Mouse (Mus musculus) urinary bladder, postnatal 10 days (tissue): ENCODE data around the gene Gm48551.

Source experiments
- DNase-seq: peaks from one replicate; pipeline ENCODE4 v3.0.0; 2022; ENCODE audit warnings: low spot score

Gene Gm48551

DNA sequence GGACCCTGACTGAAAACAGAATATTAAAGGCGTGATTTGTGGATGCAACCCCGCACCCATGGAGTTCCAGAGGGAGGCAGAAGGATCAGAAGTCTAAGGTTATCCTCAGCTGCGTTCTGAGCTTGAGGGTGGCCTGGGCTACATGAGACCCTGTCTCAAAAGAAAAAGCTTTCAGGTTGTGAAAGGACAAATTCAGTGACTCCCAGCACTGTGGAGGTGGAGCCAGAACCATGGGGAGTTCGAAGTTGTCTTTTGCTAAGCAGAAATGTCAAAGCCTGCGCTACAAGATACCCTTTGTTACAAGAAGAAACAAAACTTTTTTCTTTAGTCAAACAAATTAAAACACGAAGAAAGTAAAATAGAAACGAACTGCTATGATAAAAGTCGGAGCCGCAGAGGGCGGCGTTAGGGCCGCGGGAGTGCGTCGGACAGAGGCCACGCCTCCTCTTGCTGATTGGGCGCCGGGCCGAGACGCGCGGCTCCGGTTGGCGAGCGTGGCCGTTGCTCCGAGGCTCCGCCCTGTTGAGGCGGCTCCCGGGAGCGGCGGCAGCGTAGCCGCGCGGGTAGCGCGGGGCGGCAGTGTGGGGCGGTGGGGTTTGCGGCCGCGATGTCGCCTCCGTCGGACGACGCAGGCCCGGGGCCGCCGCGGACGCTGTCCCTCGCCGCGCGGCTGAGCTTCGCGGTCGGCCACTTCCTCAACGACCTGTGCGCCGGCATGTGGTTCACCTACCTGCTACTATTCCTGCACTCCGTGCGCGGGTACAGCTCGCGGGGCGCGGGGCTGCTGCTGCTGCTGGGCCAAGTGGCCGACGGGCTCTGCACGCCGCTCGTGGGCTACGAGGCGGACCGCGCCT lies 27.0 kb upstream of the Gm48551 start, which contains the start of gene Mfsd12:
Gene Mfsd12 (plus strand): TSS at position 501 of the 854 bp plus-strand sequence.
- peak; percentile 54 for DNase-seq

DNA sequence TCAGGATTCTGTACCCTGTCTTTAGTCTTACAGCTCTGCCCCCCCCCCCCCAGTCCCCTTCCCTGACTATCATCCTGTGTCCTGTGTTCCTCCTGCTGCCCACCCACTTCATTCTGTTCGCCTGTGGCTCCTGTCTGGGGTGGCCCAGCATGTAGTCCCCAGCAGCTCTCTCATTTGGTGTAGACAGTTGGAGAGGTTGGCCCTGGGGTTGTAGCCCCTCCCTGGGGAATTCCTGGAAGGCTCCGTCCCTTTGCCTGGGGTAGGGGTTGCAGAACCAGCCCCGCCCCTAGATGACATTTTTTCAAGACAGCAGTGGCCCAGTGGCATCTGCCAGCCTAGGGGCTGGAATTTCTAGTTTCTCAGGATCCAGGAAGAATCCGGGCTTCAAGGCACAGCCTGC lies 26.1 kb upstream of the Gm48551 start:
- no peak for DNase-seq

DNA sequence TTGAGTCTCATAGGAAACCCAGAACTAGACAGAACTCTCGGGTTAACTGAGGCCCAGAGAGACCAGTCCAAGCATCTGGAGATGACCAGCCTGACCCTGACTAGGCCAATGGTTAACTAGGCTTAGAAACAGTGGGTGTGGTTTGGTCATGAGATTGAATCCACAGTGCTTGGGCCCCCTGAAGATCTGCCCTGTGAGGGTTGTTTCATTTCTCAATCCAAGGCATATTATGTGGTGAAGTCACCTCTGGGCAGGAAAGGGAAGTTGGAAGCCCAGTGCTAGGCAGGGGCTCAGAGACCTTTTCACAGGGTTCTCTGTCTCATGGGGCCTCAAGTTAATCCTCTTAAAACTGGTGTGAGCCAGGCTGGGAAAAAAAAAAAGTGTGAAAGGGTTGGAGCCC lies 25.4 kb upstream of the Gm48551 start:
- no peak for DNase-seq

DNA sequence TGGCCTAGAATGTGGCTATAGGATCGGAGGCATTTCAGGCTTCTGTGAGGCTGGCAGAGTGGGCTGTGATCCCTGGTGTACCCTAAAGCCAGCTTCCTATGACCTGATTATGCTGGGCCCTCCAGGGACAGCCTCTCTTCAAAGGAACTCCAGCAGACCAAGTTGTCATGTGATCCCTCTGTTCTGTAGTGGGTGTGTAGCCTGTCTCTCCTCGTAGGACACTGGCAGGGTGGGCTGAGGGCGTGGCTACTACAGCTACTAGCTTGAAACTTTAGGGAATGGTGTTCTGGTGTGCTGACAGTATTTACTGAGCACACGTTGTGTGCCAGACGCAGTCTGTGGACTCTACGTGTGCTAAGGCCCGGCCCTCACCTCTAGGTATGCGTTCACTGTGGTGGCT lies 23.5 kb upstream of the Gm48551 start:
- no peak for DNase-seq

DNA sequence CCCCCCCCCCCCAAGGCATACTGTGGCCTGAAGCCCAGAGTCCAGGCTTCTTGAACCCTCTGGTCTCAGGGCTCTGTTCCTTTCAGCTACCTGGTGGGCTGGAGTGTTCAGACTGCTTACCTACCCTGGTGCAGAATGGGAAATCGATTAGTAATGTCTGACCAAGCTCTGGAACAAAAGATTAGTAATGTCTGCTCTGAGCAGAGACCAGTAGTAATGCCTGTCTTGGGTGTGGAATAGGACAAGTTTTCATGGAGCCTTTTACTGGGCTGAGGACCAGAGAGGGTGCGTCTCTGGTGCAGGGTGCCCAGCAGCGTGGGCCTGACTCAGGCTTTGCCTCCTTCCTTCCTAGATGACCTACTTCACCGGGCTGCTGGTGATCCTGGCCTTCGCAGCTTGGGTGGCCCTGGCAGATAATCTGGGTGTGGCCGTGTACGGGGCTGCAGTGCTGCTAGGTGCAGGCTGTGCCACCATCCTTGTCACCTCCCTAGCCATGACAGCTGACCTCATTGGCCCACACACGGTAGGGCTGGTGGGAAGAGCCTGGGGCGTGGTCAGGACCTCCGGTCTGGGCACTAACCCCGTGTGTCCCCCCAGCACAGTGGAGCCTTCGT lies 21.8 kb upstream of the Gm48551 start:
- DNase-seq: no peak

DNA sequence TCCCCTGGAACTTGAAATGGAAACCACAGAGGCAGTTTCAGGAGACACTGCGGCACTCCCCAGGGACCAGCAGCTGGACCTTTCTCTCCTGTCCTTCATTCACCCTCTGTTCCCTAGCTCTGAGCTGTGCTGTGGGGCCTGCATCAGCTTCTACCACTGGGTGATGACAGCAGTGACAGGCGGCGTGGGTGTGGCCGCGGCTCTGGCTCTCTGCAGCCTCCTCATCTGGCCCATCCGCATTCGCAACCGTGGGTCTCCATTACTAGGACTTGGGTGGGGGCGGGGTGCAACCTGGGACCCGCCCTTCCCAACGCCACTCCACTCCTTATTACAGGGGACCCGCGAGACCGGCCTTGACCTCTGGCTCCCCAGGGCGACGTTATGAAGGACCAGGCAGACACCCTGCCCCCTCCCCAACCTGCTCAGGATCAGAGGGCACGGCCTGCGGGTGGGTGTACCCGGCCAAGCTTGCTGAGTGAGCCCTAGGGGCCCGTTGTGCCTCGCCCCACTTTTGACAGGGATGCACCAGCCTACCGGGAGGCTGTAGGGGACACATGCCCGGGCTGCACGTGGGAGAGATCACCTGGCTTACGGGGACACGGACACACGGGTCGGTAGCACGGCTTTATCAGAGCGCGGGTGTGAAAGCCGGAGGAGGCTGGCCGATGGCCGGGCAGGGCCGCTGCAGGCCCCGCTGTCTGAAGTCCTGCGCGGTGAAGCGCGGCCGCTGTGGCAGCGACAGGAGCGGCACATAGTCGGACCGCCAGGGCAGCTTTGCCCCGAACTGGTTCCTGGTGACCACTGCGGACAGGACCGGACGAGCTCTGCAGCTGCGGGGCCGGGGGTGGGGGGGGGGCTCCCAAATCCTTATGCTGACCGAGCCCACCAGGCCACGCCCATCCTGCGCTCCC lies 20.6 kb upstream of the Gm48551 start:
- DNase-seq: no peak

DNA sequence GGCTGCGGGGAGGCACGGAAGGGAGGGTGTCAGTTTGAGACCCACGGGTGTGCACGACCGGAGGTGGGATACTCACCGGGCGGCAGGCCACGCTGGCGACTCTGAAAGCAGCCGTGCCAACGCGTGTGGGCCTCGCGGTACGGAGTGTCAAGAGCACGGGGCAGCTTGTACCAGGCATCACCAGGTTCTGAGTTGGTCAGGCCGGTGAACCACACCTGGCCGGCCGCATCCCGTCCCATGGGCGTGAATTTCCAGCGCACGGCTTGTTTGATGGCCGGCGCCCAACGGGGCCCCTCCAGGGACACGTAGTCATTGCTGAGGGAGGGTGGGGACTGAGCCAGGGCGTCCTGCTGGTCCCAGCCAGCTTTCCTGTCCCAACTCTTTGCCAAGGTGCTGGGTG lies 19.6 kb upstream of the Gm48551 start:
- no peak for DNase-seq

DNA sequence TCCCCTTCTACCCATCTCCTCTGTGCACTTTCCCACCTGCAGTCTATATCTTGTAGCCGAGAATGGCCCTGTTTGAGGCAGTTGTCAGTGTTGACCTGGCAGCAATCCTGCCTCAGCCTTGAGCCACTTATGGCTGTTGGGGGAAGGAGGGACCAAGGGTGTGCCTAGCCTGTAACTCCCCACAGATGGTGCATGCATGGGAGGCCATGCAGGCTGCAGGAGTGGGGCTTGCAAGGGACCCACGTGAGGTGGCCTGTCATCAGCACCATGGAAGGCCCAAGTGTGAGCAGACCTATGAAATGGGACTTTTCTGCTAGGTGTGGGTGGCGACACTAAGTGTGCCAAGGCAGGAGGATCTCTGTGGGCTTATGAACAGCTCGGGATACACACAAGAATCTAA lies 19.2 kb upstream of the Gm48551 start:
- no peak for DNase-seq

DNA sequence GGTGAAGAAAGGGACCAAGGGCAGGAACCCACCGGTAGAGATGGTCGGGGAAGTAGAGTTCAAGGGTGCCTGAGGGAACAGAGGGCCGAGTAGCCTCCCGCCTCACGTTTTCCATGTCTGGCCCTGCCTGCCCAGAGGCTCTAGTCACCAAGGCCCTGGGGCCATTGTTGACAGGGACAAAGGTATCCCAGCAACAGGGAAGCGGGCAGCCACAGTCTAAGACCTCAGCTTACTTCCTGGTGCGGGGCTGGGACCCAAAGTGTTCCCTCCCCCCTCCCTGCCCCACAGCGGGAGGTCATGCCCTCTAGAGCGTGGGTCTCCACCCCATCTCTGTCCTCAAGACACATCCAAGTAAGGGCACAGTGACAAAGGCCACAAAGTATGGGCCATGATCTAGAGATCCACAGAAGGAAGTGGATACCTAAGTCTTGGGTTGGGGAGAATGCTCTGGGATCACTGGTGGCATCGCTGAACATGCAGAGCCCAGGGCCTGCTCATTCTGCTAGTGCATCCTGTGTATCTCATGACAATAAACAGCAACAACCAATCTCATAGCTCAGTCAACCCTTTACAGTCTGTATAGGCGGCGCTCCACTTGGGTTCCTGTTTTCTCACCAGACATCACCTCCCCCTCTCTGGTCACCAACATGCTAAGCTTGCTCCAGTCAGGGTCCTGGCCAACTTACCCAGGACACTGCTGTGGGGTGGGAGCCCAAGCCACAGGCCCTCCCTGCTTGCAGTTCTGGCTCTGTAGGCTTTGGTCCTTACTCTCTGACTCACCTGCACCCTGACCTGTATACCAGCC lies 18.4 kb upstream of the Gm48551 start, which contains the start of gene 4930404N11Rik:
Gene 4930404N11Rik (minus strand): TSS at position 145 of the 805 bp plus-strand sequence.
- DNase-seq: no peak

DNA sequence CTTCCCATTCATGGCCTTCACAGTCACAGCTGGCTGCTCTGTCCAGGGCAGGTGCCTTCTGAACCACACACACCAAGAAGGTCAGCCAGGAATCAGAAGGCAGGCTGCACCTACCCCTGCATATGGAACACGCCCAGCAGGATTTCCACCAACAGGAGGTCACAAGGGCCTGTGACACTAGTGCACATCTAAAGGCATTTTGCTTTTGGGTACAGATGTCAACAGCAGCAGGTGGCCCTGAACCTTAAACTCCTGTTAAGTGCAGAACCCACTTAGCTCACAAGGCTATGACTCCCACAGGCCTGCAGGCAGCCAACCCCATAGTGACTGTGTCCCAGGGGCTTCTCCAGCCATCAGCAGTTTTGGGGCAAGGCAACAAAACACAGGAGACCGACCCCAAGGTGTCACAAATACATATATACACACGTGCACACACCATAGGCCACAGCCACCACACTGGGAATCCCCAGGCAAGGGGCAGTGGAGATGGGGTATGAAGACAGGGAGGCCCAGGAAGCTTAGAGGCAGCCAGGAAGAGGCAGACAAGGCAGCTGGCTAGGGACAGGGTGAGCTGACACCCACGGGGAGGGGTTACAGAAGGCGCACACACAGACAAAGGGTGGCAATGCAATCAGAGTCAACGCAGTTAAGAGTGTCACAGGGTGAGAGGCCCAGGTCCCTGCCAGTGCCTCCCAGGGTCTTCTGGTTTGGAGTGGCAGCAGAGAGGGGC lies 17.6 kb upstream of the Gm48551 start:
- no peak for DNase-seq

DNA sequence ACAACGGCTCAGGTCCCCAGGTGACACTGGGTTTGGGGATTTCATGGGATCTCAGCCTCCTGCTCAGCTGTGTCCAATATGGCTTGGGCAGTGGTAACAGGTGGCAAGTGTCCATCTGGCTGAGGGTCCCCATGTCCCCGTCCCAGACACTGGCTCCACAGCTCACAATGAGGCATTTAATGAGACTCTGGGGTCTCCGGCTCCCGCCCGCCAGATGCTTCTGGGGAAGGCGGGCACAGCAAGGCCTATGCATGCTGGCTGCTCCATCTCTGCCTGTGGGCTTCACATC lies 17.1 kb upstream of the Gm48551 start:
- no peak for DNase-seq

DNA sequence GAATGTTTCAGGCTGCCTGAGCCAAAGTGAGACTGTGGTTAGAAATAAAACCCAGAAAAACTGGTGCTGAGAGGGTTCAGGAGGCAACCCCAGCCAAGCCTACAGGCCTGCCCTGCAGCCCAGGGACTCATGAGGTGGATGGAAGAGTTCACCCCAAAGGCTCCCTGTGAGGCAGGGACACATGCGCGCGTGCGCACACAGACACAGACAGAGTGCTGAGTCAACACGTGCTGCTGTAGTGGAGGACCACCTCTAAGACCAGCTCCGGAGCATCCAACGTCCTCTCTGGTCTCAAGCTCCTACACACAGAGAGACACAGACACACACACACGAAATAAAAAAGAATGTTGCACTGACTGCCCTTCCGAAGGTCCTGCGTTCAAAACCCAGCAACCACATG lies 8.9 kb upstream of the Gm48551 start:
- no peak for DNase-seq

DNA sequence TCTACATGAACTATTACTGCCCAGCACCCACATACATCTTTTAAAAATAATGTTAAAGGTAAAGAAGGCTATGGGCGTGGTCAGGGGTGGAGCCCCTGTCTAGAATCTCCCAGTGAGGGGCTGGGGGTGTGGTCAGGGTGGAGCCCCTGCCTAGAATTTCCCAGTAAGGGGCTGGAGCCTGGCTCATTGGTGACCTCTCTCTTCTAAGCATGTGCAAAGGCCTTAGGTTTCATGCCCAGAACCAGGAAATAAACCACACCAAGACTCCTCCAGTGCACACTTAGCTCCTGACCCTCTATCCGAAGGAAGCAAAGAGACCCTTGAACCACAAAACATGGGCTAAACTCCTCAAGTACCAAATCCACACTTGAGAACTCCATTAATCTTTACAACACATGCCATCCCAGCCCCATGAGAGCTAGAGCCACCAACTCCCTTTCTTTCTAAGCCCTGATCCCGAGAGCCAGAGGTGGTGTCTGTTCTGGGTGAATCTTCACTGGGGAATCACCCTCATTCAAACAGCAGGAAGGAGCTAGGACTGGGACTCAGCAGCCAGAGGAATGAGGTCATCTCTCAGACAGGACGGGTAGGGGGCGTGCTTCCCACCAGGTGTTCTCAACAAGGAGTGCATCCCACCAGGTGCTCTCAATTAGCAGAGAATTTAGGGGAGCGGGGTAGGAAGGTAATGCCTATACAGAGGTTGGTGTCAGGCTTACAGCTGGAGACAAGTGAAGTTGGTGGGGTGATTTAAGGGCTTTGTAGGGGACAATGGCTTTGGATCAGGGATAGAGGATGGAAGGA lies 7.5 kb upstream of the Gm48551 start:
- no peak for DNase-seq

DNA sequence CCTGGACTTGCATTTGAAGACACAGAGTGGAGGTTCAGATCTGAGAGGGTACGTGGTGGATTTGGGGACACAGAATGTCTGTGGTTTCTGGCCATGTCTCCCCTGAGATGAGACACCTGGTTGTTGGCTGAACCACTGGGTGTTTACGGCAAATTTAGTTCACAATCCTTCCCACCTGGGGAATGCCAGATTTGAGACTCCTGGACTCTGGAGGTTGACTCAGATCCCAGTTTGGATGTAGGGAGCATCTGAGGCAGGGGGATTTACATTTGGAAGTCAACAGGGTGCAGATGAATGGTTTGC lies 7.0 kb upstream of the Gm48551 start:
- no peak for DNase-seq

DNA sequence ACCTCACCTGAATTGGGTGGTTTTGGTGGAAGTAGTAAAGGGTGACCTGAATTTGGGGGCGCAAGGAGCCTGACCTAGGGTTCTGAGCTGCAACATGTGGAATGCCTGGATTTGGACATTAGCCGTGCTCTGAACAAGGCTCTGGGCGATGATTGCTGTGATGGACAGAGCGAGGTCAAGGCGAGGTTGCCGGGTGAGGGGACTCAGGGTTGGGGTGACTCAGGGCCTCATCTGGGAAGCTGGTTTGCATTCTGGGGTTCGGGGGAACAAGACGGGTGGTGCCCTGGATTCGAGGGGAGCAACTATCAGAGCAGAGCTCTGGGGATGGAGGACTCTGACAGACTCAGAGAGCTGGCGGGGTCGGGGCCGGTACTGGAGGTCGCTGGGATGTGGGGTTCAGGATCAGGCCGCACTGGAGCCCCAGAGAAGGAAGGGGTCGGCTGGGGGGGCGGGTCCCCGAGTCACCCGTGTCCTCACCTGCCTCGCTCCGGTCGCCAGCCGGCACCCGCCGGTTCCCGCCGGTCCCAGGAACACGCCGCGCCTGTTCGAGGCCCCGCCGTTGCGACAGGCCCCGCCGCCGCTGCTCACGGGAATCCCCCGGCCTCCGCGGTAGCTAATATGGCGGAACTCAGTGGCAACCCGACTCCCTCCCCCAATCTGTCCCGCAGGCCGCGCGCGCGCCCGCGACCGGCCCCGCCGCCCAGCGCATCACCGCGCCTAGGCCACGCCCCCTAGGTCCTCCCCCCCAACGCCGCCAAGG lies 6.3 kb upstream of the Gm48551 start, which contains the start of gene Fzr1:
Gene Fzr1 (minus strand): TSS at position 724 of the 760 bp plus-strand sequence.
- no peak for DNase-seq

DNA sequence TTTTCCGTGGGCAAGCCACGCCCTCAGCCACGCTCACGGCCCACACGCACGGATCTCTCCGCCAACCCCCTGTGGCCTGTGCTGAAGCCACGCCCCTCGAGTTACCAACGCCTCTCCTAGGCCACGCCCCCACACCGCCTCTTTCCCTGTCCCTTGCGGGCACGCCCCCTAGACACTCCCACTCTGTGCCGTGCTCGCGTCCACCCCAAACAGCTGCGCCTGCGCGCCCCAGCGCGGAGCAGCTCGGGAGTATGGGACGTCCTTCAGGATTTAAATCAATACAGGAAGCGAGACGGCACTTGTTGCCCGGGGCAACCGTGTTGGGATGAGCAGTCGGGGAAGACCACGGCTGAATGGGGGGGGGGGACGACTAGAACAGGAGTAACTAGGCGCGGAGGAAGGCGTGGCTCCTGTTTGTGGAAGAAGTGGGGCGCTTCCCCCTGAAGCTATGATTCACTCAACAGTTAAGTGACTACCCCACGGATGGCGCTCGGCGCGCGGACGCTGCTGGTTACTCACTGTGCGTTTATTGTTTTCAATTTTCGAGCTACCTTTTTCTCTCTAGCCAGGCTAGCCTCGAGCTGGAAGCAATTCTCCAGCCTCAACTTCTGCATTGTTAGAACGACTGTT lies 5.6 kb upstream of the Gm48551 start:
- DNase-seq: peak; percentile 100

DNA sequence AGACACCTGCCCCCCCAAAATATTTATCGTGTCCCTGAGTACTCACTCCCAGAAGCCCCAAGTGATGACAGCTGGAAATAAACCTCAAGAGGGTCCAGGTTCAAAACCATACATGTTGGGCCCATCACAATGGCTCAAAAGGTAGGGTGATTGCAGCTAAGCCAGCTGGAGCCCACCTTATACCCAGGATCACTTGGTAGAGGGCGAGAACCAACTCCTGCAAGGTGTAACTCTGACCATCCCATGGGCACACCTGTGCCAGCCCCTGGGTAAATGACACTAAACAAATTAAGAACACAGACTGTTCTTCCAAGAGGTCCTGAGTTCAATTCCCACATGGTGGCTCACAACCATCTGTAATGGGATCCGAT lies 5.1 kb upstream of the Gm48551 start:
- no peak for DNase-seq

DNA sequence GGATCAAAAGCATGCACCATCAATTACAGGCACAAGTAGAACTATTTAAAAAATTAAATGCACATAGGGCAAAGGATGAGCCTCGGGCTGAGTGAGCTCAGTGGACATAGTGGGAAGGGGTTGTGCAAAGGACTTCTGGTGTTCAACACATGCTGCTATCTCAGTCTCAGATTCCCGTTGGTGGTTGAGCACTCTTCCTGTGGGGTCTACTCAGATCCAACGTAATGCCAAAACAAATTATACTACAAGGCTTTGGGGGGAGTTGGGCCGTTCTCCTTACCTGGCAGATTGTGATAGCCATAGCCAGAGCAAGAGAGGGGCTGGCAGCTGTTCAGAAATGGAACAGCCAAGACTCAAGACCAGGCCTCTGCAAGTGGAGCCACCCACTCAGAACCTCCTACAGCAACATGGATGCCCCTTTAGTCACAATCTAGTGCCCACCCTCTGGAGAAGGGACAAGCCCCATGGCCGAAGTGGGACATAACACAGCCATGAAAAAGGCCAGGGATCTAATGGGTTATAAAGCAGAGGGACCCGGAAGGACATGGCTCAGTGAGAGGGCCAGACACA lies 4.4 kb upstream of the Gm48551 start:
- no peak for DNase-seq

DNA sequence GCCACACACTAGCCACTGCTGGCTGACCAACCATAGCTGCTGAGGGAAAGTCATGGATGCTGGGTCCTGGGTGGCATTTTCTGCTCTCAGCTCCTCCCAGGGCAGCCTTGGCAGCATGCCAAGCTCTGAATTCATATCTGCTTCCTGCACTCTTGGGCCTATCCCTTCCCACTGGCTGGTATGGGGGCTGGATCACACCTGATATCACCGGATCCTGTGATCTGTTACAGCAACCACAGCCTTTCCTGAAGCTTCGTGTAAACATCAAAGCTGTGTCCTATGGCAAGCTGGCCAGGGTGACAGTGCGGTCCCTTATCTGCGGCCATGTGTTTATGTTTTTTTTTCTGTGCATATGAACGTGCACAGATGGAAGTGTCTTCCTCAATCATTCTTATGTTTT lies 2.2 kb upstream of the Gm48551 start:
- DNase-seq: no peak
